Mouse (Mus musculus) kidney, adult 2 months (tissue): Measurements from ENCODE around the gene Tspan6. TPM values are rescaled to one million over a fixed set of nuclear protein-coding genes. Genes with fewer than 3 reads are reported as not detected.

Source experiments
- DNase-seq: peaks from one replicate; pipeline ENCODE4 v3.0.0; 2021
- H3K27ac ChIP-seq: fragments of 200-500 bp; 2 replicates; pipeline ENCODE4 v1.5.1; 2012; ENCODE audit warnings: low read depth, low read length, control low read depth, inconsistent platforms; ENCODE audit not compliant: insufficient read depth
- H3K27me3 ChIP-seq: fragments of 200-500 bp; replicated peaks from 2 replicates; pipeline ENCODE4 v1.6.1; 2012; ENCODE audit warnings: mild to moderate bottlenecking, moderate library complexity, low read length, inconsistent platforms; ENCODE audit not compliant: control insufficient read depth, insufficient read depth
- H3K36me3 ChIP-seq: fragments of 200-500 bp; 2 replicates; pipeline ENCODE4 v1.6.1; 2012; ENCODE audit warnings: mild to moderate bottlenecking, moderate library complexity, low read length, inconsistent platforms; ENCODE audit not compliant: control insufficient read depth, insufficient read depth
- H3K4me1 ChIP-seq: fragments of 200-500 bp; 2 replicates; pipeline ENCODE4 v1.6.1; 2011; ENCODE audit warnings: low read length; ENCODE audit not compliant: control insufficient read depth, insufficient read depth
- H3K4me3 ChIP-seq: fragments of 200-500 bp; 2 replicates; pipeline ENCODE4 v1.5.1; 2011; ENCODE audit warnings: mild to moderate bottlenecking, low read depth, low read length, control low read depth; ENCODE audit not compliant: insufficient read depth
- CTCF ChIP-seq: fragments of 200-500 bp; conservative IDR thresholded peaks from 2 replicates; pipeline ENCODE4 v1.5.1; 2011; ENCODE audit warnings: low read depth, mild to moderate bottlenecking, control low read depth, low read length, moderate library complexity, mixed read lengths; ENCODE audit not compliant: insufficient read depth, insufficient read length
- POLR2A ChIP-seq: fragments of 200-500 bp; IDR thresholded peaks from one replicate; pipeline ENCODE4 v1.6.1; 2011; ENCODE audit warnings: low read depth, low read length, control low read depth
- WGBS: fragments of 180-500 bp; shearing (Covaris S2); methylation state at CpG from one replicate; pipeline ENCODE4 v1.1.7; 2018; 5-methylcytosine and 5-hydroxymethylcytosine counted together
- polyA plus RNA-seq: library from polyadenylated mRNA; depleted of rRNA; stranded (reverse); fragments of >200 nt; gene quantifications from 2 replicates; pipeline ENCODE4 v1.2.3, GENCODE M21; 2012; rRNA removed

Tspan6 gene
- polyA plus RNA-seq, result 6.1 and 6.7 TPM in 2 replicates

DNA sequence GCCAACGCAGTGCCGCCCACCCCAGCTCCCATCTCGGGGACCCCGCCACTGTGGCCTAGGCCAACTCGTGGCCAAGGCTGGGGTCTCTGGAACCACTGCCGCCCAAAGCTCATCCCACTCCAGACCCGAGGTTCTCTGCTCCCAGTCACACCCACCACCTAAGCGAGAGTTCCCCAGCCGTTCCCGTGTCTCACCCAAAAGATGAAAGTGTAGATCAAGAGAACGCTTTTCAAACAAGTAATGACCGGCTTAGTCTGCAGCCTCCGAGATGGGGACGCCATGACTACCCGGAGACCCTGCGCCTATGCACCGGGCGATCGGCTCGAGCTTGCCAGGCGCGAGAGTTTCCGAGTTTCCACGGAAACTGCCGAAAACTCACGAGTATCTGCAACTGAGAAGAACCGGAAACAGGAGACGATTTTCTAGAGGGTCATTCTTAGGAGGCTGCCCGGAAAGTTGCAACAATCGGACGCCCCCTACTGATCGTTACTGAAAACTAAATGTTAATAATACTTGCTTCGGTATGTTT lies at the start of gene Tspan6:
TSS of gene Tspan6 (minus strand) at position 416 of the 529 bp plus-strand sequence.
- Histone ChIP-seq H3K4me1 (no peaks in the 10 kb centered on the region), H3K27me3 (no peaks in the 10 kb centered on the region), H3K27ac (no peak within 1 kb of the TSS), H3K4me3 (peak within 1 kb of the TSS; percentile 66), H3K36me3 (no peaks in the 10 kb centered on the region)
- peak; percentile 83 for DNase-seq
- WGBS, result under 1% methylated on average over 33 of the region's 33 CpGs
- TF ChIP-seq CTCF (0 out of 2 replicates have a peak, but pooled peaks have one; percentile 25), POLR2A (no peak)

DNA sequence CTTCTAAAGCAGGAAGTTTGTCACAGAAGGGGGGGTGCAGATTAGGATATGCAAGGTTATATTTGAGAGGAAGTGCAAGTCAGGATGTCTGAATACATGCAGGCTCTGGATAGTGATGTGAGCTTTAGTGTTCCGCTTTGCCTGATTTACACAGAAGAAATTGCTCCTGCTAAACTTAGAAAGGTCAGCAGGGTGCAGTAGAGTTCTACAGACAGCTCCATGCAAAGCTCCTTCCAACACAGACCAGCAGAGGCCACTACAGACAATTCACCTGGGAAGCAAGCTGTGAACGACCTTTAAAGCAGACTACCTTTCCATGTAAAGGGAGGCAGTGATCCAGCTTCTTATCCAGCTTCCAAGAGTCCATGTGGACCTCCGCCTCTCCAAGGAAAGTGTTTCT lies 49.2 kb upstream of the Tspan6 start:
- WGBS, result 16% methylated on average over 3 of the region's 3 CpGs
- Histone ChIP-seq H3K27me3 (no peaks in the 10 kb centered on the region), H3K4me3 (no peak overlapping the region), H3K27ac (no peak overlapping the region), H3K4me1 (no peaks in the 10 kb centered on the region), H3K36me3 (no peaks in the 10 kb centered on the region)
- DNase-seq, result peak; percentile 69
- TF ChIP-seq CTCF (peak; percentile 90), POLR2A (no peak)

DNA sequence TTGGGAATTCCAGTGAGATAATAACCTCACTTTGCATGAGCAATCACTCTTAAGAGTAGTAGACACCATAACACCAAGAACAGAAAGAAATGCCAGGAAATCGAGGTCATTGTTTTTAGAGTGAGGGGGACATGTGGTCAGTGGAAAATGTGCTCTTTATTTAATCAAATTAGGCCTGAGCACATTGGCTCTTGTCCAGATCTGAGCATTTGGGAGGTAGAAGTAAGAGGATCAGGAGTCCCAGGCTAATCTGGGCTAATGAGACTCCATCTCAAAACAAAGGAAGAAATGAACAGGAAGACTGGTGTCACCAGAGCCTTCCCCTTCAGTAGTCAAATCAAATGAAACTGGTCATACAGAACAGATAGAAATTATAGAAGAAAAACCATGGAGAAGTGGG lies 41.3 kb upstream of the Tspan6 start:
- Histone ChIP-seq H3K4me1 (no peaks in the 10 kb centered on the region), H3K27ac (no peak overlapping the region), H3K27me3 (no peaks in the 10 kb centered on the region), H3K36me3 (no peaks in the 10 kb centered on the region), H3K4me3 (no peak overlapping the region)
- no peak for TF ChIP-seq CTCF
- TF ChIP-seq POLR2A, result no peak
- 42% methylated on average over 1 of the region's 1 CpGs for WGBS
- no peak for DNase-seq

DNA sequence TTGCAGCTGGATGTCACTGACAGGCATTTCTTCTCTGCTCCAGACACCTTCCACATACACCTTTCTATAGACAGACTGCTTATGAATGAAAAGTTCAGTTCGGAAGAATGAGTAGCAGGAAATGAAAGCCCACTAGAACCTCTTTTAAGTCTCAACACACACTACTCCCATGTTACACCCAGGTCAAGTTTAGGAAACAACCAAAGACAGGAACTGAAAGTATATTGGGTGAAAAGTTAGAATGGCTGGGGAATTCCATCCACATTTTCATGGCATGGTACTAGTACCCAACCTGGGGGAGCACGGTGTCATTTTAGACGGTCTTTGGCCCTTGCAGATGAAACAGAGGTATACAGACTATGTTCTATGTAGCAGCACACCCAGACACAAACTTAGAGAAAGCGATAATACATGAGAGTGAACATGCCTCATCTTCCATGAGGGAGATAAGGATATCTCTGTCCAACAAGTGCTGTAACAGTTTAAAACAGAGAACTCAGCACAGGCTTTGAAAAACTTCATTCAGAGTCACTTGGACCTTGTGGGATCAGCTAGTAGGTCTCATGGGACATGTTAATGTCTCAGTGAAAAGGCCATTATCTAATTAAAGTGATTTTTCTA lies 38.5 kb upstream of the Tspan6 start:
- 88% methylated on average over 4 of the region's 4 CpGs for WGBS
- Histone ChIP-seq H3K27ac (no peak overlapping the region), H3K4me1 (no peaks in the 10 kb centered on the region), H3K27me3 (no peaks in the 10 kb centered on the region), H3K36me3 (no peaks in the 10 kb centered on the region), H3K4me3 (no peak overlapping the region)
- no peak for DNase-seq
- TF ChIP-seq POLR2A (no peak), CTCF (no peak)

DNA sequence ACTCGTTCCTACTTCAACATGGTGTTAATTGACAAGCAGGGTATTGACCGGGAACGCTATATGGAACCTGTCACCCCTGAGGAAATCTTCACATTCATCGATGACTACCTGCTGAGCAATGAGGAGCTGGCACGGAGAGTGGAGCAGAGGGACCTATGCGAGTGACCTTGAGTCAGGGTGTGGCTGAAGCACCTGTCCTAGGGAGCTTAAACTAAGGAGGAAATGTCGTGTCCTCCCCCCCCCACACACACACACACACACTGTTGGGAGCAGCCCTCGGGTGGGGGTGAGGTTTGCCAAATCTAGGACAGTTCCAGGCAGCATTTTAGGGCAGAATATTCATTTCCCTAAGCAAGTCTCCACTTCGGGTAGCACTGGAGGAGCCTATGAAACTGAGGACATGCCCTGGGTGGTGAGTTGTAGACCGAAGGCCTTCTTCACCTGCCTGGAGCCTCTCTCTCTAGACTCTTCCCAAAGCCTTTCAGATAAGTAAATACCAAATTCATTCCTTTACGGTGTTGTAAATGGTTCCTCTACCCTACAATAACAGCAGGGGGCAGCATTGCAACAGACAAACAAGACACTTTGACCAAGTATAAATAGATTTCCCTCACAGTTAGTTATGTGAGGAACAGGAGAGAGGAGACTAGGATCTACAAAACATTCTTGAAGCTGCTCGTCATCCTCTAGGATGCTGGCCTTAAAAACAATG lies 33.2 kb upstream of the Tspan6 start:
- peak; percentile 47 for DNase-seq
- TF ChIP-seq CTCF, result no peak
- no peak for TF ChIP-seq POLR2A

DNA sequence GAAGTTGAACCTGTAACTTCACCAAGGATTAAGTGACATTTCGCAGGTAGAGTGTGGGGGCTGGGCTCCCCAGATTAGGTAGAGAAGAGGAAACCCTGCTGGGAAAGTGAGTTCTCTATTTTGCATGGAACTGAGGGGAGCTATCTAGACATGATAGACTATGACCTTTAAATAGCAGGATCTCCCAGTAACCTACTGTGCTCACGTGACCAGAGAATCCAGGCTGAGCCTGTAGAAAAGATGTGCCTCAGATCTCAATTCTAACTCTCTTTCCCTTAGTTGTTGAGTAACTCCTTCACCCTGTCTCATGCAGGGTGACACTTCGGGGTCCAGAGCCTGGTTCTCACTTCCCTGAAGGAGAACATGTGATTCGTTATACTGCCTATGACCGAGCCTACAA lies 28.5 kb upstream of the Tspan6 start:
- Histone ChIP-seq H3K4me3 (no peak overlapping the region), H3K27ac (no peak overlapping the region), H3K27me3 (no peaks in the 10 kb centered on the region), H3K4me1 (no peaks in the 10 kb centered on the region), H3K36me3 (no peaks in the 10 kb centered on the region)
- DNase-seq, result no peak
- 72% methylated on average over 5 of the region's 5 CpGs for WGBS
- no peak for TF ChIP-seq CTCF
- no peak for TF ChIP-seq POLR2A

More for the DNA sequence above, 33.2 kb upstream of the Tspan6 start:
- H3K27ac ChIP-seq, result no peak overlapping the region
- H3K36me3 ChIP-seq, result no peaks in the 10 kb centered on the region
- no peaks in the 10 kb centered on the region for H3K27me3 ChIP-seq
- H3K4me1 ChIP-seq, result no peaks in the 10 kb centered on the region
- 43% methylated on average over 12 of the region's 12 CpGs for WGBS
- H3K4me3 ChIP-seq, result no peak overlapping the region

DNA sequence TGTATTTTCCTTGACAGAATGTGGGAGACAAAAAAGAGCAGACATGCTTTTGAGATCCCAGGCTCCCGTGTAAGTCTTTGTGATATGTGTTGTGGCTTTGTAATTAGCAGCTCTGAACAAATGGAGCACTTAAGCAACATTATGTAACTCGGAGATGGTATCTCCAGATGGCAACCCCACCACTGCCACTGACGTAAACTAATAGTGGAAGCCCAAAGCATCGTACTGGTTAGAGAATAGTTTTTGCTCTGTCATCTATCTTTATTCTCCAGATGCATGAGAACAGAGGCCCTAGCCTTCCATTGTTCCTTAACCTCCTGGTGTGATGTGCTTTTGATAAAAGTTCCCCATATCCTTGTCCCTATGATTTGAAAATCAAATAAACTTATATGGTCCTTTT lies 23.0 kb upstream of the Tspan6 start:
- H3K4me1 ChIP-seq, result no peaks in the 10 kb centered on the region
- H3K4me3 ChIP-seq, result no peak overlapping the region
- H3K27me3 ChIP-seq, result no peaks in the 10 kb centered on the region
- WGBS, result 72% methylated on average over 4 of the region's 4 CpGs
- no peaks in the 10 kb centered on the region for H3K36me3 ChIP-seq
- no peak for TF ChIP-seq POLR2A
- no peak for TF ChIP-seq CTCF
- H3K27ac ChIP-seq, result no peak overlapping the region
- no peak for DNase-seq
